ENCODE assay signal across 8 mouse cellular contexts in genomic region chr12:112801864-112802846, GRCm38 (mm10). TPM values are rescaled to one million over a fixed set of nuclear protein-coding genes. Genes with fewer than 3 reads are reported as not detected.
DNase-seq lines count a peak whose midpoint lies in the region; ATAC-seq and TF ChIP-seq lines count a peak whose summit lies in the region.

Gene Ahnak2 (minus strand): TSS chr12:112802657.

- no peak for TF ChIP-seq CTCF in heart, postnatal 0 days (IDR thresholded peaks at IDR 0.05; ENCODE audit: low read depth)
- TF ChIP-seq CTCF in liver, adult 2 months (IDR thresholded peaks at IDR 0.05; ENCODE audit: low read depth, low read length), result no peak

- DNase-seq in CD4-positive, CD25-positive, alpha-beta regulatory T cell, adult 2 months (ENCODE audit: low read depth, low spot score), result peak; percentile 25
- no peak for DNase-seq in urinary bladder, adult 2 months (ENCODE audit: low spot score)
- no peak for DNase-seq in urinary bladder, postnatal 10 days (ENCODE audit: low spot score)
- no peak for DNase-seq in heart, postnatal 0 days (ENCODE audit: low spot score)
- DNase-seq in liver, adult 2 months (ENCODE audit: extremely low read depth, low read depth, low spot score), result no peak
- peak; percentile 84 for DNase-seq in retina, postnatal 1 day
- DNase-seq in urinary bladder, postnatal 36 days (ENCODE audit: low spot score in 2 of 2), result no peak

- H3K4me2 ChIP-seq in heart, postnatal 0 days (ENCODE audit: low read depth, low read length), result peak within 1 kb of the TSS; percentile 97

- TF ChIP-seq POLR2A in liver, adult 2 months (IDR thresholded peaks at IDR 0.05; ENCODE audit: extremely low read depth, insufficient read depth, low read length), result no peak

- H3K79me2 ChIP-seq in liver, adult 2 months (ENCODE audit: control insufficient read depth, insufficient read depth, low read length), result no peaks in the 10 kb centered on the region

- peaks cover 10% of the 10 kb centered on the region for H3K4me1 ChIP-seq in heart, postnatal 0 days (ENCODE audit: control insufficient read depth, insufficient read depth)
- H3K4me1 ChIP-seq in liver, adult 2 months (ENCODE audit: control insufficient read depth, insufficient read depth, low read length), result no peaks in the 10 kb centered on the region

- no peak within 1 kb of the TSS for H3K27ac ChIP-seq in heart, postnatal 0 days (ENCODE audit: low read depth)
- no peak within 1 kb of the TSS for H3K27ac ChIP-seq in liver, adult 2 months (replicated peaks; ENCODE audit: insufficient read depth, low read depth, low read length)

- no peaks in the 10 kb centered on the region for H3K9me3 ChIP-seq in heart, postnatal 0 days (replicated peaks; ENCODE audit: control insufficient read depth, low read length)

- no peak for TF ChIP-seq EP300 in heart, postnatal 0 days (IDR thresholded peaks at IDR 0.05; ENCODE audit: low read depth)

- ATAC-seq in CD4-positive, CD25-positive, alpha-beta regulatory T cell, adult 4 months, result no peak
- ATAC-seq in heart, postnatal 0 days (ENCODE audit: insufficient read depth, low read depth), result no peak

- H3K9ac ChIP-seq in heart, postnatal 0 days (replicated peaks; ENCODE audit: low read depth, low read length), result peak within 1 kb of the TSS; percentile 43
- peak within 1 kb of the TSS; percentile 24; the same call in 1 of the 2 replicates for H3K9ac ChIP-seq in liver, adult 2 months (ENCODE audit: low read depth, low read length)

- 6% methylated on average over 42 of the region's 69 CpGs for WGBS in heart, postnatal 0 days
- 6% methylated on average over 58 of the region's 69 CpGs for WGBS in liver, adult 2 months

- no peaks in the 10 kb centered on the region for H3K36me3 ChIP-seq in heart, postnatal 0 days (replicated peaks; ENCODE audit: control insufficient read depth, insufficient read depth, low read length)
- H3K36me3 ChIP-seq in liver, adult 2 months (ENCODE audit: control insufficient read depth, insufficient read depth, low read length), result no peaks in the 10 kb centered on the region

- peaks cover 18% of the 10 kb centered on the region for H3K27me3 ChIP-seq in heart, postnatal 0 days (ENCODE audit: control insufficient read depth, insufficient read depth, low read length)
- H3K27me3 ChIP-seq in liver, adult 2 months (ENCODE audit: control insufficient read depth, insufficient read depth, low read length), result peaks cover 8% of the 10 kb centered on the region

- peak within 1 kb of the TSS; percentile 54 for H3K4me3 ChIP-seq in heart, postnatal 0 days (ENCODE audit: low read depth, low read length)
- H3K4me3 ChIP-seq in liver, adult 2 months (ENCODE audit: insufficient read depth, low read depth, low read length), result peak within 1 kb of the TSS; percentile 32; the same call in 1 of the 2 replicates

RNA-seq across cellular contexts. Expression of gene Ahnak2, which starts in this region (rescaled TPM):
- not detected for polyA plus RNA-seq in CD4-positive, CD25-positive, alpha-beta regulatory T cell, adult 4 months (2017; shearing (Covaris generic))
- polyA plus RNA-seq in urinary bladder, adult 2 months (2012; rRNA removed), result 40.7 and 65.9 TPM in 2 replicates
- total RNA-seq in heart, postnatal 0 days (2014; rRNA removed; ENCODE audit: low replicate concordance), result 6.8 and 10.5 TPM in 2 replicates
- 2.3 and 2.4 TPM in 2 replicates for polyA plus RNA-seq in heart, postnatal 0 days (2015; fragmentation: Nextera tagmentation; extraction: Ambion mirVana)
- total RNA-seq in liver, adult 2 months (2014; rRNA removed), result 0.18 and 0.54 TPM in 2 replicates
- polyA plus RNA-seq in liver, adult 2 months (2012; rRNA removed), result 0.13 and 0.16 TPM in 2 replicates

Comparison
In these comparisons a context has a peak if more than half of its experiments do, and no peak if none do; other contexts are left out.
1. RNA of gene Ahnak2 (polyA plus RNA-seq): 40.7 to 65.9 TPM in urinary bladder, adult 2 months; 2.3 to 2.4 TPM in heart, postnatal 0 days, 0.13 to 0.16 TPM in liver, adult 2 months and not detected in CD4-positive, CD25-positive, alpha-beta regulatory T cell, adult 4 months; every median in the first group is over 10 times any median in the second.
2. DNase-seq: peak in CD4-positive, CD25-positive, alpha-beta regulatory T cell, adult 2 months (single experiment) and retina, postnatal 1 day (single experiment); none in urinary bladder, adult 2 months (single experiment), urinary bladder, postnatal 10 days (single experiment), heart, postnatal 0 days (single experiment), liver, adult 2 months (single experiment) and urinary bladder, postnatal 36 days (0 of 2).